Mouse (Mus musculus): ENCODE data around the gene Ints6.

The Ints6 gene

GRCm38 (mm10) chr14:62751479-62751878 is 9.5 kb downstream of the Ints6 start:
- no peak for DNase-seq (ENCODE audit: low read depth, low spot score)

- no peak for DNase-seq (ENCODE audit: low read depth, low spot score)
Measured at GRCm38 (mm10) chr14:62735646-62736045, 25.3 kb downstream of the Ints6 start.

- DNase-seq (ENCODE audit: low read depth, low spot score): no peak
Measured at GRCm38 (mm10) chr14:62733666-62734065, 27.3 kb downstream of the Ints6 start.

GRCm38 (mm10) chr14:62731902-62732301 is 29.1 kb downstream of the Ints6 start:
- no peak for DNase-seq (ENCODE audit: low read depth, low spot score)

GRCm38 (mm10) chr14:62724560-62724959 is 36.4 kb downstream of the Ints6 start:
- DNase-seq (ENCODE audit: low read depth, low spot score): no peak

DNA sequence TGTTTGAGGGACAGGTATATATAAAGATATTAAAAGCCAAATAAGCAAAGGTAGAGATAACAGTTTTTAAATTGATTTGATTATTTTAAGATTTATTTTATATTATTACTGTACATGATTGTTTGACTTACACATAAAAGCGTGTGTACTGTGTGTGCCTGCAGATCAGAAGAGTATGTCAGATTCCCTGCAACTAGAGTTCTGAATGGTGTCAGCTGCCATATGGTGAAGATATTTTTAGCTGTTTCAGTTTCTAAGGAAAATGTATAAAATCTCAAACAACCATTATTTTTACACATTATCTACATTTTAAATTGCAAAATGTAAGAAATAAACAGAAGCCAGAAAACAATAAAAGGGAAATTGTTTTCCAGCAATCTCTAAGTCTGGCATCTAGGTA is 39.3 kb downstream of the Ints6 start:
- peak; percentile 66 for DNase-seq (ENCODE audit: low read depth, low spot score)

DNA sequence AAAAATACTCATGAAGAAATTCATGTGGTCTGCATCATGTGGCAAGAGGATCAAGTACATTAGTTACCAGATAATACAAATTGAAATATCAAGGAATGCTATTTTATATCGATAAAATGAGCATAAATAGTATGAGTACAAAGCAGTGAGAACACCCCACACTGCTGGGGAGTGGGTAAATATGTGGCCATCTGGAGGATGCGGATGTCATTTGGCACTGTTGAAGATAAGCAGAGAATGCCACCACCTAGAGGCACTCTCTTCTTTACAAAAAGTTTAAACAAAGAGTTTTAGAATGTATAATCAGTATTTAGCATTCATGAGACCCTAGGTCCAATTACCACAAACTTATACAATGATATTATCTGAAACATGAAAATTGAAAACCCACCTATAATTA is 42.8 kb downstream of the Ints6 start:
- peak; percentile 56 for DNase-seq (ENCODE audit: low read depth, low spot score)

DNA sequence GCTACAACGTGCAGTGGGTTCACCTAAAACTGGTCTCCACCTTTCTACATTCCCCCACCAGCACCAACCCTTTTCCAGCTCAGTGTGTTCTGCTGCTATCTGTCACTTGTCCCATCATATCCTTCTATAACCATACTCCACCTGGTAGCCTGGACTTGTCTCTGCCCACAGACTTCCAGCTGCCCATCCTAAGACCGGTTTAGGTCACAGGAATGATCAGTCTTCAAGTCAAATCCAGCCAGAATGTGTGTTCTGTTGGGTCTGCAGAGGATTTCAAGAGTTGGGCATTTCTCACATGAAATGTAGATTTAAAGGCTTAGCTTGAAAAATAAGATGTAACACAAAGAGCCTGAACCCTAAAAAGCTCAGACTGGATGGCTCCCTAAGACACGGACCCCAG is 87.3 kb downstream of the Ints6 start:
- DNase-seq (ENCODE audit: low read depth, low spot score): no peak

GRCm38 (mm10) chr14:62664976-62665673 is 95.8 kb downstream of the Ints6 start:
- no peak for DNase-seq (ENCODE audit: low read depth, low spot score)

DNA sequence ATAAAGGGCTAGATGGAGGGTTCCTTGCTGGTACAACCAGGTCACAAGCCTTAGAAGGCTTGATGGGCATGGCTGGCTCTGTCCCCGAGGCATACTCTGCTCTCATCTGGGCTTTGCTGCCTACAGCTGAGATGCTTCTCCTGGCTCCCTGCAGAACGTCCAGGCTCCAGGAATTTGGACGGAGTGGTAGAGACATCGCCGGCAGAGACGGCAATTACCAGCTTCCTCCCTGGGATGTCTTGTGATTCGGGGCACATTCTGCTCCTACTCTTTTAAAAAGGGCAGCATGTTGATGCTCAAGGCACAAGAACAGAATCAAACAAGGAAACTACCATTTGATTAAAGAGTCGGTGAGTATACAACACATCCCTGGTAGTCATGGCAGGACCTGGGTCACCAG is 97.6 kb downstream of the Ints6 start, which contains the start of gene Serpine3:
Gene Serpine3 (plus strand): TSS at position 301 of the 400 bp plus-strand sequence.
- no peak for DNase-seq (ENCODE audit: low read depth, low spot score)

DNA sequence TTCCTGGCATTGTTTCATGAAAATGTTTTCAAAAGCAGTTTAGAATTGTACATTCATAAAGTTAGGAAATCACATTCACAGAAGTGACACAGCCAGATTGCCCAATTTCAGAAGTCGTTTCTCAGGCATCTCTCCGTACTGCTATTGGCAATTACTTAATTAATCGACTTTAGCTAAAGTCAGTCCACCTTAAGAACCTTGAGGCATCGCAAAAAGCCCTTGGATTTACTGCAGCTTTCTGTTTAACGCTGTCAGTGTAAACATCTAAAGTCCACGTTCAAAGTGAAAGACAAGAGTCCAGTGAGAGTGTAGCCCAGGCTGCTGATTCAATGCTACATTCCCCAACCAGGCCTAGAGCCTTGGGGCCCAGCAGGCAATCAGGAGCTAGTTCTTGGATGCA is 98.6 kb downstream of the Ints6 start:
- no peak for DNase-seq (ENCODE audit: low read depth, low spot score)

GRCm38 (mm10) chr14:62657469-62657868 is 103.5 kb downstream of the Ints6 start:
- peak; percentile 13 for DNase-seq (ENCODE audit: low read depth, low spot score)

- no peak for DNase-seq (ENCODE audit: low read depth, low spot score)
Measured at GRCm38 (mm10) chr14:62655996-62656395, 105.0 kb downstream of the Ints6 start.

DNA sequence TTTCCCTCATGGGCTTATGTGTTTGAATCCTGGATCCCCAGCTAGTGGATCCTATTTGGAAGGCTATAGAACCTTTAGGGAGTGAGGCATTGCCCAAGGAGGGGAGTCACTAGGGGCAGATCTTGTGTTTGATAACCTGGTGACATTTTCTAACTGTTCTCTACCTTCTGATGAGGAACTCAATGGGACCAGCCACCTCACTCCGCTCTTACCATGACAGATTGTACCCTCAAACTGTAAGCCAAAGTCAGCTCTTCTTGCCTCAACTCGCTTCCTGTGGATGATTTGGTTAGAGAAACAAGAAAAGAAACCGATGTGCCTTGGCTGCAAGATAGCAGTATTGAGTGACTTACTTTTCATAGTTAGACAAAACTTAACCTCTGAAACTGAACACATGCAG is 109.2 kb downstream of the Ints6 start:
- no peak for DNase-seq (ENCODE audit: low read depth, low spot score)

- no peak for DNase-seq (ENCODE audit: low read depth, low spot score)
Measured at GRCm38 (mm10) chr14:62650376-62650775, 110.6 kb downstream of the Ints6 start.

DNA sequence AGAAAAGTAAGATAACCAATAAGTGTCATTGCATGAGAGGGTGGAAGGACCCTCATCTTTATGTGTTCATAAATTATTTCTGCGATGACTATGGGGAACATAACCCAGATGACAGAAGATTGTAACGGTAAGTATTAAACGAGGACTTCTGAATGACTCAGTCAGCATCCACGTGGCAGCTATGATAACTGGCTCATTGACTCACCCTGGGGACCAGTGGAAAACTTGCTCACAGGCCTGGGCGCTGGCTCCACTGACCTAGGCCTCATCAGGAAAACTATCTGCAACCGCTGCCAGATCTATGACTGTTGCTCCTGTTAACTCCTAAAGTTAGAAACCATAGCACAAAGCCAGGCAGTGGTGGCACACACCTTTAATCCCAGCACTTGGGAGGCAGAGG is 112.6 kb downstream of the Ints6 start:
- DNase-seq (ENCODE audit: low read depth, low spot score): no peak

DNA sequence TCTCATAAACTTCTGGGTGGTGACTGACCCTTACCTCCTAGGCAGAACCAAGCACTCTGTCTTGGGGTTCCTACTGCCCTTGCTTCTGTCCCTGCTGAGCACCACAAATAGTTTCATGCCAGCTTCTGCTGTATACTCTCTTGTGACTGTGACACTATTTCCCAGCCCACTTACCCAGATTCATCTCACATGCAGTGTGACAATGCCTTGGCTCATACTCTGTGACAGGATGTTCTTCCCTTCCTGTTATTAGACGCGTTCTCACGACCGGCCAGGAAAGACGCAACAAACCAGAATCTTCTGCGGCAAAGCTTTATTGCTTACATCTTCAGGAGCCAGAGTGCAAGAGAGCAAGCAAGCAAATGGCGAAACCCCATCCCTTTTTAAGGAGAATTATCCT is 118.6 kb downstream of the Ints6 start:
- DNase-seq (ENCODE audit: low read depth, low spot score): peak; percentile 22

DNA sequence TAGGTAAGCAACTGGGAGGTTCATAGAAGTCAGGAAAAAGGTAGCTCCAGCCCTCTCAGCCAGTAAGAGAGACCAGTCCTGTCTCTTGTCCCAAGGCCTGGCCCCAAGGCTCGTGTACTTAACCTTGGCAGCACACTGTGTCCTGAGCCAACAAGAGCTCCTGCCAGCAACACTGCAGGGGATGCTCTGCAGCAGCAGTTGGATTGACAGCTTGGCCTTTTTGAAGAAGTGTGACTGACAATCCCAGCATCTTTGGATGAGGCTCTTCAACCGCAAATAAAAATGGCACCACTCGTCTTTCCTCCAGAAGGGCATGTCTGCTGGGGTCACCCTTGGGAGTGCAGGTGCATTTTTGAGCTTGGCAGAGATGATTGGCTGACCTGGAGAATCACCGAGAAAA is 120.6 kb downstream of the Ints6 start:
- DNase-seq (ENCODE audit: low read depth, low spot score): peak; percentile 17

DNA sequence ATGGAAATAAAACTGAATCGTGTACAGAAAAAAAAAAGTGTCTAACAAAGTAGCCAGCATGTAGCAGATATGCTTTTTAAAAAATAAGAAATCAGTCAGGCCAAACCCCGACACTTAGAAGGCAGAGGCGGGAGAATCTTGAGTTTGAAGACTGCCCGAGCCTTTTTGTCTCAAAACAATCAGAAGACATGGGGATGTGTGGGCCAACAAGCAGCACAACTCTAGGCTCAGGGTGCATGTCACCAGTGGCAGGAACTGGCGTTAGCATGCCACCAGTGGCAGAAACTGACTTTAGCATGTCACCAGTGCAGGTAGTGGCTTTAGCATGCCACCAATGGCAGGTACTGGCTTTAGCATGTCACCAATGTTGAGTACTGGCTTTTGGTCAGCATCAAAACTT is 121.4 kb downstream of the Ints6 start:
- no peak for DNase-seq (ENCODE audit: low read depth, low spot score)

DNA sequence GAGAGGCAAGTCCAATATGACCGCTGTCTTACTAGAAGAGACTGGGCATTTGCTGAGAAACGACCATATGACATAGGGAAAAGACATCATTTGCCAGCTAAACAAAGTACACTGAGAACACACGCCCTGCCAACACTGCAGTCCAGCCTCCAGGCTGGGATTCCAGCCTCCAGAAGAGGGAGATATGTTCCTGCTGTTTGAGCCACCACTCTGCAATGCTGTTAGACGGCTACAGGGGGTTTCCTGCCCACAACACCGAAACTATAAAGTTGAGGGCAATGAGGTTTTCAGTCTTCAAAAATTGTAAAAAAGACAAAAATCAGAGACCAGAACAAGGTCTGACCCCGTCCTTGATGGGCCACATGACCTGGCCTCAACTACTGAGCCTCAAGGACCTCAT is 121.9 kb downstream of the Ints6 start:
- DNase-seq (ENCODE audit: low read depth, low spot score): peak; percentile 38

GRCm38 (mm10) chr14:62638345-62638702 is 122.6 kb downstream of the Ints6 start:
- DNase-seq (ENCODE audit: low read depth, low spot score): no peak

DNA sequence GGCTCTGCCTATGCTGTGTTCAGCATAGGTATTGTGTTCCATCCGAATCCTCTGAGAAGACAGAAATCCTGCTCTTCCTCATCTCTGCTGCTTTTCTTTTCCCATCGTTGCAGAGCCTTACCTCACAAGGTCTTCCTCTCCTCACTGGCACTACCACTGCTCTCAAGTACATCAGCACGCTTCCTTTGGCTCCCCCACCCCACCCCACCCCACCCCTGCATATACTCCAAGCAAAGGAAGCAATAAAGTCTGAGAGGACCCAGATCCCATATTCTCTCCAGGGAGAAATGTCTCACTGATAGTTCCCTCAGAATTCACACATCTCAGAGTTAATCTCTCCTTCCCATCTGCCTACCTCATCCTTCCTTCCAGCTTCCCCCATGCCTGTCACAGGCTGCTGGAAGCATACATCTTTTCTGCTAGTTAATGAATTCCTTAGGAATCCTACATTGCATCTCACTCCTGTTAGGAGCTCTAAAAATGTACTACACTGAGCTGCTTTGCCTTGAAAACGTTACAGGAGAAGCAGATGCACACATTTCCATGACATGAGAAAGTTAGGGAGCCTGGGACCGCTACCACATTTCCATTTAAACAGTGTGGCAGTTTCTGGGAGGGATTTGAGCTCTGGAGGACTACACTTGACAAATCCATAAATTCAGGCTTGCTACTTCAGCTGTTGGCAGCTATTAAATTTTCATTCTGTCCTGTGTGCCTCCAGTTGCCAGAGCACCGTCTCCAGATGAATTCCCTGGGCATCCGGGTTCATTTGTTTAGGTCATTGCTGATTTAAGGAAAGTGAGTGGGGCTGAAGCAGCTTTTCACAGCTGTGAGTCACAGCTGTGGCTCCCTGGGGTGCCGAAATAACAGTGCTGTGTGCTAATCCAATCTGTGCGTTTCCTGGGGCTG is 123.3 kb downstream of the Ints6 start:
- DNase-seq (ENCODE audit: low read depth, low spot score): peak; percentile 84

GRCm38 (mm10) chr14:62627951-62628350 is 133.0 kb downstream of the Ints6 start:
- DNase-seq (ENCODE audit: low read depth, low spot score): peak; percentile 19

Measured in brain, adult 2 months (tissue).